Mouse (Mus musculus) thymus, adult 2 months (tissue): ENCODE data around the gene Cdt1.

Source experiments
- CTCF ChIP-seq: fragments of 200-500 bp; IDR thresholded peaks from 2 replicates; pipeline ENCODE4 v1.5.1; 2012; ENCODE audit warnings: mild to moderate bottlenecking, control low read depth, low read length, moderate library complexity, borderline replicate concordance; ENCODE audit not compliant: control insufficient read depth, poor library complexity, insufficient read depth; ENCODE audit errors: extremely low read depth
- POLR2A ChIP-seq: fragments of 200-500 bp; IDR thresholded peaks from 2 replicates; pipeline ENCODE4 v1.6.1; 2012; ENCODE audit warnings: mild to moderate bottlenecking, low read length, control low read depth, moderate library complexity; ENCODE audit not compliant: control insufficient read depth, poor library complexity, insufficient read depth; ENCODE audit errors: extremely low read depth

DNA sequence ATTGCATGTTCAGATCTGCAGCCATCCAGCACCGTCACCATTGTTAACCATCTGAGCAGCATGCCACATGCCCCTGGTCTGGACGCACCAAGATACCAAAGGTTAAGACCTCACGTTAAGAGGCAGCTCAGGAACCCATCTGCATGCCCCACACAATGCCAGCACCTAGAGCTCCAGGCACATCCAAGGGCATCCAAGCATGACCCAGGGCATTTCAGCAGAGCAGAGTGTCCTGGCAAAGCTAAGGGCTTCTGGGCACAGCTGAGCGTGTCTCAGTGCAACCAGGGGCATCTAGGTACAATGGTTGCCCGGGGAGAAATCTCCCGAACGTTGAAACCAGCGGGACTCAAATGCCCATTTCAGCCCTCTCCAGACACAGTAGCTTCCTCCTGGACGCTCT is 32.9 kb downstream of the Cdt1 start:
- TF ChIP-seq CTCF = no peak
- no peak for TF ChIP-seq POLR2A
